Mouse (Mus musculus) kidney, embryonic 15.5 days (tissue): Measurements from ENCODE around the gene Gm12185. TPM values are rescaled to one million over a fixed set of nuclear protein-coding genes. Genes with fewer than 3 reads are reported as not detected.
A peak's percentile ranks its signal among the peaks of the same experiment; 100 is the strongest.
"Not testable (repeated sequence)": the region's sequence is repeated elsewhere in the genome, so short reads cannot be mapped to it uniquely, and the experiment has no call there.

Source experiments
- ATAC-seq: fragments of 200-750 bp; cut with Nextera tagmentation; replicated peaks from 2 replicates; pipeline ENCODE4 v1.8.0; 2017; ENCODE audit warnings: moderate TSS enrichment; ENCODE audit not compliant: low FRiP score
- H3K27ac ChIP-seq: fragments of 300-500 bp; sonication (generic); 2 replicates; pipeline ENCODE4 v1.5.1; 2015; ENCODE audit warnings: mild to moderate bottlenecking, inconsistent platforms
- H3K27me3 ChIP-seq: fragments of 300-500 bp; sonication (generic); 2 replicates; pipeline ENCODE4 v1.6.1; 2015; ENCODE audit warnings: inconsistent platforms
- H3K36me3 ChIP-seq: fragments of 300-500 bp; sonication (generic); 2 replicates; pipeline ENCODE4 v1.6.1; 2015; ENCODE audit warnings: inconsistent platforms
- H3K4me1 ChIP-seq: fragments of 300-500 bp; sonication (generic); 2 replicates; pipeline ENCODE4 v1.6.1; 2015; ENCODE audit warnings: inconsistent platforms
- H3K4me2 ChIP-seq: fragments of 300-500 bp; sonication (generic); 2 replicates; pipeline ENCODE4 v1.6.1; 2015; ENCODE audit warnings: moderate library complexity, mild to moderate bottlenecking, inconsistent platforms
- H3K4me3 ChIP-seq: fragments of 300-500 bp; sonication (generic); replicated peaks from 2 replicates; pipeline ENCODE4 v1.5.1; 2015; ENCODE audit warnings: mild to moderate bottlenecking, inconsistent platforms
- H3K9ac ChIP-seq: fragments of 300-500 bp; sonication (generic); 2 replicates; pipeline ENCODE4 v1.6.1; 2015; ENCODE audit warnings: mild to moderate bottlenecking, inconsistent platforms
- H3K9me3 ChIP-seq: fragments of 300-500 bp; sonication (generic); replicated peaks from 2 replicates; pipeline ENCODE4 v1.6.1; 2016; ENCODE audit warnings: inconsistent platforms
- WGBS: fragments of 180-500 bp; shearing (Covaris S2); methylation state at CpG from one replicate; pipeline ENCODE4 v1.1.7; 2015; ENCODE audit warnings: mixed read lengths; 5-methylcytosine and 5-hydroxymethylcytosine counted together
- polyA plus RNA-seq: library from polyadenylated mRNA; unstranded; fragments of >200 nt; fragmentation: Nextera tagmentation; extraction: Ambion mirVana; gene quantifications from 2 replicates; pipeline ENCODE4 v1.2.1, GENCODE M21; 2015

Gene Gm12185
- polyA plus RNA-seq, 1 experiment from 2014 or later = not detected

DNA sequence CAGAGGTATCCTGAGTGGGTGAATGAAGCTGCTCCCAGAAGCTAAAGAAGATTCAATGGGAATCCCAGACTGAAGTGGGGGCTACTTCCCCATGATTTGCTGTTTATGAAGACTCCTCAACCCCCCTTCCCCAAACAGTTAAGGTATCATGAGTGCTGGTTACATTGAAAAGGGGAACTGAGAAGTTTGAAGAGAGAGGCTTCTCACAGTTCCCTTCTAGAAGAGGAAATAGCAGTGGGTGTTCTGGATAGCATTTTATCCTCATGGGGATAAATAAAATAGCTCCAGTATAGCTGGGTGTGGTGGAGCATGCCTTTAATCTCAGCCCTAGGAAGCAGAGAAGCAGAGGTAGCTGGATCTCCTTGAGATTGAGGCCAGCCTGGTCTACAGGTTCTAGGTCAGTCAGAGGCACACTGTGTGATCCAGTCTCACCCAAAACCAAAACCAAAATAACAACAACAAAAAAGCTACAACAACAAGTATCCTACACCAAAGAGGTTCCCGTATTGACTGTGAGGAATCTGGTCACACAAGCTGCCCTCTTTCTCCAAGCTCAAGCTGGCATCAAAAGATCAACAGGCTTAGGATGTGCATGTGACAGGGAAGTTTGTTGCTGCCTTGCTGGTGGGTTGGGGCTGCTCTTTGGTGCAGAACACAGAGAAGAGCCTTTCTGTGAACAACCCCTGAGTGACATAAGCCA lies 13.6 kb downstream of the Gm12185 start, which contains the start of gene Olfr56:
TSS of gene Olfr56 (plus strand) at position 650 of the 700 bp plus-strand sequence.
- no CpG with 5 or more reads among the region's 1 CpGs for WGBS
- H3K27me3 ChIP-seq, H3K27ac ChIP-seq, ATAC-seq, H3K36me3 ChIP-seq, H3K4me1 ChIP-seq, H3K4me2 ChIP-seq, H3K4me3 ChIP-seq, H3K9me3 ChIP-seq, H3K9ac ChIP-seq: not testable (repeated sequence)

DNA sequence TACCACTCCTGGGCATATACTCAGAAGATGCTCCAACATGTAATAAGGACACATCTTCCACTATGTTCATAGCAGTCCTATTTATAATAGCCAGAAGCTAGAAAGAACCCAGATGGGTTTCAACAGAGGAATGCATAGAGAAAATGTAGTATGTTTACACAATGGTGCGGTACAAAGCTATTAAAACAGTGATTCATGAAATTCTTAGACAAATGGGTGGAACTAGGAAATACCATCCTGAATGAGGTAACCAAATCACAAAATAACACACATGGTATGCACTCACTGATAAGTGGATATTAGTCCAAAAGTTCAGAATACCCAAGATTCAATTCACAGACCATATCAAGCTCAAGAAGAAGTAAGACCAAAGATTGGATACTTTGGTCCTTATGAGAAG lies 17.3 kb downstream of the Gm12185 start:
- not testable (repeated sequence) for H3K4me1 ChIP-seq, H3K4me2 ChIP-seq, H3K9ac ChIP-seq, H3K9me3 ChIP-seq, H3K36me3 ChIP-seq, ATAC-seq, H3K4me3 ChIP-seq, H3K27ac ChIP-seq, H3K27me3 ChIP-seq
- WGBS = no CpG with 5 or more reads among the region's 1 CpGs

DNA sequence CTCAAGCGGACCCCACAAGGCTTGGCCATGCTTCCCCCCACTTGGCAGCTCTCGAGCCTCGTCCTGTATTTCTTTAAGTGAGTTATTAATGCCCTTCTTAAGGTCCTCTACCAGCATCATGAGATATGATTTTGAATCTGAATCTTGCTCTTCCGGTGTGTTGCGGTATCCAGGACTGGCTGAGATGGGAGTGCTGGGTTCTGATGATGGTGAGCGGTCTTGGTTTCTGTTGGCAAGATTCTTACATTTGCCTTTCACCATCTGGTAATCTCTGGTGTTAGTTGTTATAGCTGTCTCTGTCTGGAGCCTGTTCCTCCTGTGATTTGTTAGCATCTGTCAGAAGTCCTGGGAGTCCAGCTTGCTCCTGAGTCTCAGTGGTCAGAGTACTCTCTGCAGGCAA lies 45.9 kb downstream of the Gm12185 start, which contains the start of gene Psme2b:
TSS of gene Psme2b (minus strand) at position 101 of the 400 bp plus-strand sequence.
- H3K27me3 ChIP-seq, H3K9ac ChIP-seq, H3K9me3 ChIP-seq, ATAC-seq, H3K4me2 ChIP-seq, H3K36me3 ChIP-seq, H3K27ac ChIP-seq, H3K4me1 ChIP-seq, H3K4me3 ChIP-seq: not testable (repeated sequence)
- 97% methylated on average over 6 of the region's 6 CpGs for WGBS

DNA sequence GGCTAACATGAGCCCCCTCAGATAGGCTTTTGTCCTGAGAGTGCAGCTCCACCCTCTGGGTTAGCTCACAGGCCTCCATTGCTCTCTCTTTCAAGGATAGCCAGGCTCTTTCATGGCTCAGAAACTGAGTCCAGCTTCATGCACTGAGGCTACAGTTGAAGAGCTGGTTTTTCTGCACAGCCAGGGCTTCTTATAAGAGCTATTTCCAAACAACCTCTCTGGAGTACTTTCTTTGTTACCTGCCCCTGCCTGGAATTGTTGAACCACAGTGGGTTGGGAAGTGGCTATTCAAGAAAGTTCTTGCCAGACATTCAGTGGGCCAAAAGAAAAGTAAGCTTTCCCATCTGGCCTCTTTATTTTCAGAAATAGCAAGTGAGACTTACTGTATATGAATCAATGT lies 52.7 kb downstream of the Gm12185 start:
- not testable (repeated sequence) for H3K9ac ChIP-seq, H3K4me3 ChIP-seq, H3K4me1 ChIP-seq, H3K36me3 ChIP-seq, H3K9me3 ChIP-seq, ATAC-seq, H3K27me3 ChIP-seq, H3K4me2 ChIP-seq, H3K27ac ChIP-seq

DNA sequence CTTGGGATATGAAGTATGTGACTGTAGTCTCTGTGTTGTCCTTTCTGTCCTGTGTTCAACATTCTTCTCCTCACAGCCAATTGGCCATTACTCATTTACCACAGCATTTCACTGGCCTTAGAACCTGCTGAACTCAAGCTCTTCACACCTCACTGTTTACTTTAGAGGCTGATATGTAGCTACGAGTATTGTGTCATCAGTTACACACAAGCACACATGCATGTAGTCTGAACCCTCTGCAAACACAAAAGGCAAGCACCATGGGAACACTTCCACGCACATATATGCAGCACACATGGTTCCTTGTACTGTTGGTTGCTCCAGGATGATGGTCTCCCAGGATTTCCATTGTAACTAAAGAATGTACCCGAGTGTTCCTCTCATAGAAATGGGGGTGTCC lies 56.7 kb downstream of the Gm12185 start:
- no CpG with 5 or more reads among the region's 3 CpGs for WGBS
- not testable (repeated sequence) for H3K9ac ChIP-seq, ATAC-seq, H3K36me3 ChIP-seq, H3K4me2 ChIP-seq, H3K4me3 ChIP-seq, H3K27me3 ChIP-seq, H3K27ac ChIP-seq, H3K4me1 ChIP-seq, H3K9me3 ChIP-seq

DNA sequence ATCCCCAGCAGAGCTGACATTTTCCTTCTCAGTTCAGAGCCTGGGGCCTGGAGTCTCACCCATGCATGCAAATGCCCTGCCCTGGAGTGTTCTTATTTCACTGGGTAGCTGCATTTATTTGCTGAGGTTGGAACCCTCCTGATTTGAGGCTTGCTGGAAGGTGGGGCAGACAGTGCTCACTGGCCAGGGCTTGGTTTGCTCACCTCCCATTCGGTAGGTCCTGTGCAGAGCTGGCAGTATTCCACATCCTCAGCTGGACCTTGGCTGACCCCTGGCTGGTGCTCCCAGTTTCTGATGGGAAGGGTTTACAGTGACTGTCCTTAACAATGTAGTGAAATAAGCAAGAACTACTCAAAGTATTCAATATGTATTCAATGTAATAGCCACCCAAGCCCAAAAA lies 58.1 kb downstream of the Gm12185 start:
- WGBS = 35% methylated on average over 1 of the region's 1 CpGs
- H3K4me2 ChIP-seq, H3K9ac ChIP-seq, H3K27me3 ChIP-seq, H3K4me3 ChIP-seq, H3K9me3 ChIP-seq, H3K4me1 ChIP-seq, H3K36me3 ChIP-seq, H3K27ac ChIP-seq: not testable (repeated sequence)
- 0 out of 2 replicates have a peak, but pooled peaks have one; percentile 29 for ATAC-seq

DNA sequence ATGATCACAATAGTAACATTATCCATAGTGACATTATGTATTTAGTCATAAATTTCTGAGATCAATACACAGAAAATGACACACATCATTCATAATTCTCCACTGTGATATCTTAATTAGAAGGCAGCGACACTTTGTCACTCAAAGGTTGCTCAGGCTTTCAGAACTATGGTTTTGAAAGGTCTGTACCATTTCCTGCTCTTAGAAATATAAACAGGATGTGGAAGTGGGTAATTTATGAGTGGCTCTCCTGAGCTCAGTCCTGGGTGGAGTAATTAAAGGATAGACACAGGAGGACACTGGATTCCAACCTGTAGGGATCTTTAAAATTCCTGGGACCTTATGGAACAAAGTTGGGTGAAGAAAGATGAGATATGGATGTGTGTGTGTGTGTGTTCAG lies 58.6 kb downstream of the Gm12185 start:
- ATAC-seq = not testable (repeated sequence)

DNA sequence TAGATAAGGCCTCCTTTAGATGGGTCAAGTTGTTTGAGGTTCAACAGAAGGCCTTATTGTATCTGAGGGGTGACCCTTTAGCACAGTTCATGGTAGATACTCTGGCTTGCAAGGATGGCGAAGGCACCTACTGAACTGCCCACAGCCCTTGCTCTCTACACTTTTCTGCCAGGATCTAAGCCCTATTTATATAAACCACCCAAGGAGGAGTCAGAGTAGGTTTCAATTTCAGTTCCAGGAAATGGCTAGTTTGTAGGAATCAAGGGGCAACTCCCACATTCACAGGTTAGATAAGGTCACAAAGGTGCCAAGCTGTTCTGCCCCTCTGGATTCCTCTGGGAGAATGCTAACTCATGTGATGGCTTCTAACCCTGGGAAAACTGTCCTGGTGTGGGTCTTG lies 64.0 kb downstream of the Gm12185 start:
- not testable (repeated sequence) for H3K4me2 ChIP-seq, H3K4me3 ChIP-seq, H3K27me3 ChIP-seq, H3K9ac ChIP-seq, H3K4me1 ChIP-seq, H3K27ac ChIP-seq, H3K9me3 ChIP-seq, H3K36me3 ChIP-seq
- 0 out of 2 replicates have a peak, but pooled peaks have one; percentile 36 for ATAC-seq
- 76% methylated on average over 1 of the region's 1 CpGs for WGBS

More for the DNA sequence above, 58.6 kb downstream of the Gm12185 start:
- H3K4me2 ChIP-seq, H3K4me3 ChIP-seq, H3K27me3 ChIP-seq, H3K9me3 ChIP-seq, H3K36me3 ChIP-seq, H3K4me1 ChIP-seq, H3K9ac ChIP-seq, H3K27ac ChIP-seq: not testable (repeated sequence)
- whole genome bisulfite sequencing = 66% methylated on average over 1 of the region's 1 CpGs

DNA sequence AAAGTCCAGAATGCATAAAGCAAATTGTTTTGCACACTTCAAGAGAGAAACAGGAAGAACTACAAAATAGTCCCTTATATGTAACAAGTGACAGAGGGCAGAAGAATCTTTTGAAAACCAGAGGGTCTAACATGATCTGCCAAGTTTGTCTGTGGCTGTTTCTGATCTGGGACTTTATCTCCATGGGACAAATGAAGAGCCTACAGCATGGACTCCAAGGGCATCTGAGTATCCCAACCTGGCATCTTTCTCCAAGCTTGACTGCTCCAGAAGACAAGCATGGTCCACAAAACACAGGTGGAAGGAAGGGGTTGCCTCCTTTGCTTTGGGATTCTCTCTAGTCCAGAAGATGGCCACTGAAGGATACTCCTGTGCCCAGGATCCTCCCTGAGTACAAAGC lies 65.6 kb downstream of the Gm12185 start:
- H3K27ac ChIP-seq, H3K36me3 ChIP-seq, H3K9me3 ChIP-seq, ATAC-seq, H3K4me3 ChIP-seq, H3K4me1 ChIP-seq, H3K27me3 ChIP-seq, H3K4me2 ChIP-seq, H3K9ac ChIP-seq: not testable (repeated sequence)

DNA sequence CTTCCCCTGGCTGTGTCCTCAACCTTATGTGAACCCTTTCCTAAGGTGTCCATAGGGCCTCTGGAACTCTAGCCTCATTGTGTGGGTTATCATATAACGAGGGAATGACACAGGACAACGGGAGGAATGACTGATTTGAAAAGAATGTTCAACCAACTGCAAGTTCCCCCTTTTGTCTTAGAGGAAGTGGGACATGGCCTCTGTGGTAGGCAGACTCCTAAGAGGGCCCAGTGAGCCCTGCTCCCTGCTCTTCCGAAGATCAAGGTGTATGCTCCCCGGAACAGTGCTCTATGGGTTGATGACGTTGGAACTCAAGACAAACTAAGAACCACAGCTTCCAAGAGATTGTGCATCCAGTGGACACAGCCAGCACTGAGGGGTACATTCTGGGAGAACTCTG lies 68.2 kb downstream of the Gm12185 start:
- H3K4me1 ChIP-seq, H3K27me3 ChIP-seq, H3K4me3 ChIP-seq, H3K4me2 ChIP-seq, H3K36me3 ChIP-seq, H3K9me3 ChIP-seq, H3K27ac ChIP-seq, H3K9ac ChIP-seq, ATAC-seq: not testable (repeated sequence)
- WGBS = 71% methylated on average over 5 of the region's 5 CpGs

DNA sequence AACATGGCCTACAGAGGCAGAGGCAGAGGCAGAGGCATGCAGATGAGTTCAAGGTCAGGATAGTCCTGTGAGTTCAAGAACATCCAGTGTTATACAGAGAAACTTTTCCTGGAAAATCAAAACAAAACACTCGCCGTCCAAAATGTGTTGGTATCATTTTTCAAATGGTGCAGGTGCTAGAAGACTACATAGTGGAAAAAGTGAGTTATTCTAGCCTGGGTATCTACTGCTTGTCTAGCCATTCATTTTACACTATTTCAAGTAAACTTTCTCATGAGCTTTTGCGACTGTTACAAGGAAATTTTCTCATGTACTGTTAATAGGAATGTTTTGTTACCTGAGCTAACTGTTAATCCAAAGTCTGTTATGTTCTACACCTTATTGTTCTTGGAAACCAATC lies 73.6 kb downstream of the Gm12185 start:
- Histone ChIP-seq H3K4me3 (no peak overlapping the region), H3K36me3 (no peaks in the 10 kb centered on the region), H3K27ac (no peak overlapping the region), H3K4me1 (no peaks in the 10 kb centered on the region), H3K4me2 (no peak overlapping the region), H3K9ac (no peak overlapping the region), H3K27me3 (no peaks in the 10 kb centered on the region), H3K9me3 (no peaks in the 10 kb centered on the region)
- no peak for ATAC-seq
- 70% methylated on average over 3 of the region's 3 CpGs for WGBS

DNA sequence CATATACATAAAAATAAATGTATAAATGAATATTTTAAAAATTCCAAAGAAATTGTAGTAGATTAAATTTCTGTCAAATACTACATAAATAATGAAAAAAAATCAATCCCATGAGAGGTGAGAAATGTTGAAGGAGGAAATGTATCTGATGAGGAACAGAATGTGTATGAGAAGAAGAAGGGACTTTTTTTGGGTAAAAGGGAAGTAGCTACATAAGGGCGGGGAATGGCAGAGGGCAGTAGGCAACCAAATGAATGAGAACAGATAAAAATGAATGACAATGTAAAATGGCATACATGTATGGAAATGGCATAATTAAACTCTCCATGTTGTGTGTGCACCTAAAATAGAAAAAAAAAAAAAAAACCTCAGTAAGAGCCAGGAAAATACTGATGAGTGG lies 78.4 kb downstream of the Gm12185 start:
- 93% methylated on average over 1 of the region's 1 CpGs for WGBS

DNA sequence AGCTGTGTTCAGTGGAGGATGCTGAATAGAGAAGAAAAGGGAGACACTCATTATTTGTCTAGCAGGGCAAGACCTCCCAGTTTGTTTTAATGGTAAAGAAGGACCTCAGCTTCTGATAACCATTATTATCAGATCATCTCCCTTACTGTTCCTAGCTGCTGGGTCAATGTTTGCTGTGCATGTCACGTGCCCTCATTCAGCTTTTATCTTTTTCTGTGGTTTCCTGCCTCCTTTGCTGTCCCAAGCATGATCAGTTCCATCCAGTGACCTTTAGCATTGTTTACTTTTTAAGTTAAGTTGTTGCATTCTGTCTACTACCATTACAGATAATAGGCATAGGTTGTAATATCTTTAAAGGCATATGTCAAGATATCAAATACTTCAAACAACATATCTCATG lies 83.6 kb downstream of the Gm12185 start:
- no peak overlapping the region for H3K9ac ChIP-seq
- no peaks in the 10 kb centered on the region for H3K27me3 ChIP-seq
- H3K36me3 ChIP-seq = no peaks in the 10 kb centered on the region
- H3K4me1 ChIP-seq = no peaks in the 10 kb centered on the region
- H3K4me3 ChIP-seq = no peak overlapping the region
- no peak for ATAC-seq
- no peak overlapping the region for H3K4me2 ChIP-seq
- H3K27ac ChIP-seq = no peak overlapping the region
- no peaks in the 10 kb centered on the region for H3K9me3 ChIP-seq
- whole genome bisulfite sequencing = 55% methylated on average over 1 of the region's 1 CpGs

More for the DNA sequence above, 78.4 kb downstream of the Gm12185 start:
- no peak for ATAC-seq
- H3K4me1 ChIP-seq = no peaks in the 10 kb centered on the region
- no peaks in the 10 kb centered on the region for H3K27me3 ChIP-seq
- H3K27ac ChIP-seq = no peak overlapping the region
- no peaks in the 10 kb centered on the region for H3K36me3 ChIP-seq
- no peak overlapping the region for H3K4me2 ChIP-seq
- H3K9ac ChIP-seq = no peak overlapping the region
- H3K4me3 ChIP-seq = no peak overlapping the region
- no peaks in the 10 kb centered on the region for H3K9me3 ChIP-seq
